Mouse (Mus musculus): ENCODE results near the gene Cd86.

Cd86 gene

GRCm38 (mm10) chr16:36596671-36597410 lies 69.0 kb downstream of the Cd86 start:
- no peak for DNase-seq

- no peak for DNase-seq
These were observed 76.0 kb downstream of the Cd86 start for GRCm38 (mm10) chr16:36589898-36590297.

- DNase-seq, result no peak
These were observed 77.9 kb downstream of the Cd86 start for GRCm38 (mm10) chr16:36587971-36588370.

GRCm38 (mm10) chr16:36582073-36582472 lies 83.8 kb downstream of the Cd86 start:
- DNase-seq, result no peak

GRCm38 (mm10) chr16:36571942-36572341 lies 93.9 kb downstream of the Cd86 start:
- DNase-seq, result no peak

GRCm38 (mm10) chr16:36561386-36562338 lies 104.2 kb downstream of the Cd86 start, which contains the start of gene Casr:
TSS of gene Casr (minus strand) at chr16:36562141.
- DNase-seq, result no peak

GRCm38 (mm10) chr16:36559573-36559972 lies 106.3 kb downstream of the Cd86 start:
- DNase-seq, result no peak

GRCm38 (mm10) chr16:36555672-36556165 lies 110.2 kb downstream of the Cd86 start:
- no peak for DNase-seq
